Mouse (Mus musculus) liver, embryonic 15.5 days (tissue): ENCODE data around the gene Rorc. TPM values are rescaled to one million over a fixed set of nuclear protein-coding genes. Genes with fewer than 3 reads are reported as not detected.

Source experiments
- ATAC-seq: fragments of 200-750 bp; cut with Nextera tagmentation; 2 replicates; pipeline ENCODE4 v1.8.0; 2017; ENCODE audit warnings: moderate number of reproducible peaks, mild to moderate bottlenecking, moderate library complexity; ENCODE audit not compliant: insufficient read depth
- H3K27ac ChIP-seq: fragments of 300-500 bp; sonication (generic); replicated peaks from 2 replicates; pipeline ENCODE4 v1.5.1; 2015; ENCODE audit warnings: mild to moderate bottlenecking, inconsistent platforms
- H3K27me3 ChIP-seq: fragments of 300-500 bp; sonication (generic); 2 replicates; pipeline ENCODE4 v1.6.1; 2015; ENCODE audit warnings: mild to moderate bottlenecking, inconsistent platforms
- H3K36me3 ChIP-seq: fragments of 300-500 bp; sonication (generic); replicated peaks from 2 replicates; pipeline ENCODE4 v1.6.1; 2015; ENCODE audit warnings: moderate library complexity, mild to moderate bottlenecking, inconsistent platforms
- H3K4me1 ChIP-seq: fragments of 300-500 bp; sonication (generic); replicated peaks from 2 replicates; pipeline ENCODE4 v1.6.1; 2015; ENCODE audit warnings: inconsistent platforms
- H3K4me2 ChIP-seq: fragments of 300-500 bp; sonication (generic); 2 replicates; pipeline ENCODE4 v1.6.1; 2015; ENCODE audit warnings: moderate library complexity, mild to moderate bottlenecking, inconsistent platforms
- H3K4me3 ChIP-seq: fragments of 300-500 bp; sonication (generic); replicated peaks from 2 replicates; pipeline ENCODE4 v1.5.1; 2015; ENCODE audit warnings: mild to moderate bottlenecking, inconsistent platforms
- H3K9ac ChIP-seq: fragments of 300-500 bp; sonication (generic); 2 replicates; pipeline ENCODE4 v1.6.1; 2015; ENCODE audit warnings: moderate library complexity, mild to moderate bottlenecking, inconsistent platforms
- H3K9me3 ChIP-seq: fragments of 300-500 bp; sonication (generic); replicated peaks from 2 replicates; pipeline ENCODE4 v1.6.1; 2016; ENCODE audit warnings: inconsistent platforms
- WGBS: fragments of 180-500 bp; shearing (Covaris S2); methylation state at CpG from one replicate; pipeline ENCODE4 v1.1.7; 2015; ENCODE audit warnings: mixed read lengths; ENCODE audit not compliant: insufficient replicate concordance; 5-methylcytosine and 5-hydroxymethylcytosine counted together
- polyA plus RNA-seq: library from polyadenylated mRNA; unstranded; fragments of >200 nt; fragmentation: Nextera tagmentation; extraction: Ambion mirVana; gene quantifications from 2 replicates; pipeline ENCODE4 v1.2.1, GENCODE M21; 2015

Rorc gene
- polyA plus RNA-seq, 1 experiment from 2014 or later: 1.1 TPM

DNA sequence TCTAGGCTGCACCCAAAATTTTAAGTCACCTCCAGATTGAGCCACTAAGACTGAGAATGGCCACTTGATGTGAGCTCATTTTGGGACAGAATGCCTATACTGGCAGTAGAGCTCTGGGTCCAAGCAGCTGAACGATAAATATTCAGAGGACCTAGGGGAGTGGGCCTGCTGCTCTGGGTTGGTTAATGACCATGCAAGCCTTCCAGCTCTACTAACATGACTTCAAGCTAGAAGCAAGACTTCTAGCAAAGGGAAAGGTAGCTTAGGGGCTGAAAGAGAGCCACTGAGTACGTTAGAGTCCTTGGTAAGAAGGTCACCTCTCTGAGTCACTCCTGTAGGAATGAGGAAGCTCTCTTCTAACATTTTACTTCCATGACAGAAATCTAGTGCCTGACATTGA is 19.5 kb downstream of the Rorc start:
- no peak overlapping the region for H3K27ac ChIP-seq
- H3K27me3 ChIP-seq: peaks cover 14% of the 10 kb centered on the region
- WGBS: 57% methylated on average over 2 of the region's 2 CpGs

DNA sequence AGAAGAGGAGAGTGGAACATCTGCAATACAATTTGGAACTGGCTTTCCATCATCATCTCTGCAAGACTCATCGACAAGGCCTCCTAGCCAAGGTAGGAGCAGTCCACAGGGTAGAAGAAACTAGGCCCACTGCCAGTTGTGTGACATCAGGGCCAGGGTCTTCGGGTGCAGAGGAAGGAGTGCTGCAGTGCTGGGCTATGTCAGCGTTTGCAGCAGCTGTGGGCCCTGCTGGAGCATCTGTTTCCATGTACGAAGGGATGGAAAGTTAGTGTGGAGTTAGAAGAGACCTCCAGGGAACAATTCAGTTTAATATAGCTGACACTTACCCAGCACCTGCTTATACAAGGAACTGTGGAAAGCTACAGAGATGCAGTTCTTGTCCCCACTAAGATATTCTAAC is 20.5 kb downstream of the Rorc start:
- no peak overlapping the region for H3K27ac ChIP-seq
- H3K9me3 ChIP-seq: no peaks in the 10 kb centered on the region
- no peak overlapping the region for H3K4me3 ChIP-seq
- no peaks in the 10 kb centered on the region for H3K4me1 ChIP-seq
- no peak overlapping the region for H3K9ac ChIP-seq
- H3K4me2 ChIP-seq: no peak overlapping the region
- 50% methylated on average over 4 of the region's 4 CpGs for WGBS
- ATAC-seq: no peak
- peaks cover 23% of the 10 kb centered on the region for H3K27me3 ChIP-seq
- H3K36me3 ChIP-seq: no peaks in the 10 kb centered on the region

More for the DNA sequence above, 19.5 kb downstream of the Rorc start:
- no peaks in the 10 kb centered on the region for H3K9me3 ChIP-seq
- no peak overlapping the region for H3K9ac ChIP-seq
- no peaks in the 10 kb centered on the region for H3K36me3 ChIP-seq
- no peaks in the 10 kb centered on the region for H3K4me1 ChIP-seq
- H3K4me3 ChIP-seq: no peak overlapping the region
- H3K4me2 ChIP-seq: no peak overlapping the region
- no peak for ATAC-seq

DNA sequence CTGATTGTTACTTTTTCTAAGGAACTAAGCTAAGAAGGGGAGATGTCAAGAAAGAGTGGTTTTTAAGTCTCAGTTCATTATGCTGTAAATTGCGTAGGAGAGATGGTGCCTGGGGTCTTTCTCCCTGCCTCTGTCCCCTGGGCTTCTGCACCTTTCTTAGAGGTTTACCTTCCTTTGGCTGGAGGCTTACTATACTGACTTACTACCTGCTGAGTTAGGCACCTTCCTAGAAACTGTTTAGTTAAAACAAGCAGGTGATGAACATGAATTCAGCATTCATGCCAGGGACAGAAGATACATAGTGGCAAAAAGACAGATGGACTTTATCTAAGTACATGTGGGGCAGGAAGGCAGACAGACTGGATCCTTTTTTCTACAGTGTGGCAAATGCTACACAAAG is 23.7 kb downstream of the Rorc start:
- H3K27me3 ChIP-seq: peaks cover 56% of the 10 kb centered on the region
- H3K27ac ChIP-seq: no peak overlapping the region
- no peak overlapping the region for H3K9ac ChIP-seq
- no peaks in the 10 kb centered on the region for H3K9me3 ChIP-seq
- WGBS: 56% methylated on average over 1 of the region's 1 CpGs
- ATAC-seq: no peak
- no peaks in the 10 kb centered on the region for H3K4me1 ChIP-seq
- H3K36me3 ChIP-seq: no peaks in the 10 kb centered on the region
- H3K4me3 ChIP-seq: no peak overlapping the region
- no peak overlapping the region for H3K4me2 ChIP-seq

DNA sequence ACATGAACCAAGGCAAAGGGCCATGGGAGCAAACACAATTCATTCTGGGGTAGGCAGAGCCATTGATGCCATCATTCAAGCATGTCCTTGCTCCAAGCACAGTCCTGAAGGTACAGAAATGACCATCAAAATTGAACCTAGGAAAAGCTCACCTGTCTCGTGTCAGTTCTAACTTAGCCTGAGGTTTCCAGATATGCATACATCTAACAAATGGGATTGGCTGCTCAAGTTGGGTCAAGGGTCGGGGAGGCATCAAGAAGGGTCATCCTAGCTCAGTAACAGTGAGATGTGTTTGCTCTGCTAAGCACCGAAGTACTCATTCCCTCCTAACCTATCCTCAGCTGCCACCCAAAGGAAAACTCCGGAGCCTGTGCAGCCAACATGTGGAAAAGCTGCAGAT is 24.3 kb downstream of the Rorc start:
- Histone ChIP-seq H3K4me3 (no peak overlapping the region), H3K4me1 (no peaks in the 10 kb centered on the region), H3K9me3 (no peaks in the 10 kb centered on the region), H3K4me2 (no peak overlapping the region), H3K27ac (no peak overlapping the region), H3K36me3 (no peaks in the 10 kb centered on the region), H3K27me3 (peaks cover 61% of the 10 kb centered on the region), H3K9ac (no peak overlapping the region)
- no peak for ATAC-seq
- 54% methylated on average over 4 of the region's 4 CpGs for WGBS

DNA sequence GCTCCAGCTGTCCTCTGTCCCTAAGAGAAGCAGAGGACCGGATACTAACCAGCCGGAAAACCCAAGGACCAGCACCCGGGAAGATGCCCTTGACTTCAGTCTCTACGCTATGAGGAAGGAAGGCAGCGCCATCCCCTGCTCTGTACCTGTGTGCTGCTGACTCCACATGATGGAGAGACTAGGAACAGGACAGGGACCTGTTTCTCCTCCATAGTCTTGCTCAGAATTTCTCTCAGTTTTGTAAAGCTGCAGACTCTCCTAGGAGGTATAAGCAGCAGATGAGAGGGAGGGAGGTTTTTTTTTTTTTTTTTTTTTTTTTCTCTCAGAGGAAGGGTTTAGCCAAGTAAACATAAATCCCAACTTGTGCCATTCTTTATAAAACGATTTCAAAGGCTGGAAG is 25.6 kb downstream of the Rorc start, which contains the start of gene Lingo4:
Gene Lingo4, plus strand, starts transcription at position 301 of the 400 bp plus-strand sequence.
- H3K36me3 ChIP-seq: no peaks in the 10 kb centered on the region
- no peaks in the 10 kb centered on the region for H3K4me1 ChIP-seq
- H3K27ac ChIP-seq: no peak within 1 kb of the TSS
- H3K4me3 ChIP-seq: no peak within 1 kb of the TSS
- WGBS: 56% methylated on average over 6 of the region's 6 CpGs
- peaks cover 70% of the 10 kb centered on the region for H3K27me3 ChIP-seq
- H3K9me3 ChIP-seq: no peaks in the 10 kb centered on the region
- peak within 1 kb of the TSS; percentile 27; the same call in 1 of the 2 replicates for H3K4me2 ChIP-seq
- no peak for ATAC-seq
- H3K9ac ChIP-seq: no peak within 1 kb of the TSS

DNA sequence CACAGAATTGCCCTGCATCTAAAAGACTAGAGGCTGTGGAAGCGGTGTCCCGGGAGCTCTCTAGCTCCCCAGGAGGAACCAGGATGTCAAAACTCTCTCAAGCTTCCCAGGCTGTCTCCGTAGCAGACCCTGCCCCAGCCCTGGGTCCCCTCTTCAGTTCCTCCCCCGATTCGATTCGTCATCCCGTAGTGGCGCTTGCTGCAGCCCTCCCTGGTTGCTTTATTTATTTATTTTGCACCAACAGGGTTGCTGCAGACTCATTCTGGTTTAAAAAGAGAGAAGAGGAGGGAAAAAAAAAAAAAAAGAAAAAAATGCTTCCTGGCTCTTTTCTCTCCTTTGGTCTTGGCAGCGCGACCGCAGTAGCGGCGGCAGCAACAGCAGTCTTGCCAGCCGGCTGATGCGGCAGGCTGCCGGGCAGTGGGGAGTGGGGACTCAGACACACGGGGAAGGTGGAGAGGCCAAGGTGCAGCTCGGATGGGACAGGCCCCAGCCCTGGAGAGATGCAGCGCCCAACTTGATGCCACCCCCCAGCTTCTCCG is 26.4 kb downstream of the Rorc start:
- Histone ChIP-seq H3K36me3 (no peaks in the 10 kb centered on the region), H3K27ac (no peak overlapping the region), H3K4me2 (peak overlapping the region; percentile 27; the same call in 1 of the 2 replicates), H3K4me3 (no peak overlapping the region), H3K9me3 (no peaks in the 10 kb centered on the region), H3K9ac (no peak overlapping the region), H3K27me3 (peaks cover 71% of the 10 kb centered on the region), H3K4me1 (no peaks in the 10 kb centered on the region)
- ATAC-seq: no peak
- WGBS: 4% methylated on average over 20 of the region's 20 CpGs

DNA sequence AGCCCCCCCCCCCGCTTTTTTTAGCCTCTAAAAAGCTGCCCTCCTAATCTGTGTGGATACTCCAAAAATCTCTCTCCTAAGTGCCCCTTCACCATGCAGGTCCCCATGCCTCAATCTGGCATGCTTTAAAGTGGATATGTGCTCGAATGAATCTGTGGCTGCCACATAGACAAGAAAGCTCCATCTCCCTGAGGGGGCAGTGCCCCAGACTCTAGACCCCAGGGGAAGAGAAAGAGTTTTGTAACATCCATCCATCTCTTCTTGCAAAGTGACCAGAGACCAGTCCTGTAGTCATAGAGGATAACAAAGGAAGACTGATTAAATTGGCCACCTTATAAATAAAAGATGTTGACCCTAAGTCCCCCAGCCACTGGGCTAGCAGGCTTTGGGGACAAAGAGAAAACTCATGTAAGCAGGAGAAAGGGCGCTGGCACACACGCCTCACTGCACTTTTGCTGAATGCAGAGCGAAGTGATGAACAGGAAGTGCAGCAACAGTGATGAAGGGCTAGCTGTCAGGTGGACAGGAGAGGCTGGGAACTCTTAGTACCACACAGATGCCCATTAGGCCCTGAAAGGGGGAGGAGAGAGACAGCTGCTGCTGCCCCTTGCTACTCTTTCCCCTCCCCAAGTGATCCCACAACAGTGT is 27.2 kb downstream of the Rorc start:
- ATAC-seq: no peak
- H3K27me3 ChIP-seq: peaks cover 72% of the 10 kb centered on the region
- no peak overlapping the region for H3K27ac ChIP-seq
- H3K9me3 ChIP-seq: no peaks in the 10 kb centered on the region
- no peak overlapping the region for H3K9ac ChIP-seq
- no peaks in the 10 kb centered on the region for H3K36me3 ChIP-seq
- H3K4me2 ChIP-seq: no peak overlapping the region
- H3K4me3 ChIP-seq: no peak overlapping the region
- no peaks in the 10 kb centered on the region for H3K4me1 ChIP-seq
- WGBS: 31% methylated on average over 5 of the region's 5 CpGs

DNA sequence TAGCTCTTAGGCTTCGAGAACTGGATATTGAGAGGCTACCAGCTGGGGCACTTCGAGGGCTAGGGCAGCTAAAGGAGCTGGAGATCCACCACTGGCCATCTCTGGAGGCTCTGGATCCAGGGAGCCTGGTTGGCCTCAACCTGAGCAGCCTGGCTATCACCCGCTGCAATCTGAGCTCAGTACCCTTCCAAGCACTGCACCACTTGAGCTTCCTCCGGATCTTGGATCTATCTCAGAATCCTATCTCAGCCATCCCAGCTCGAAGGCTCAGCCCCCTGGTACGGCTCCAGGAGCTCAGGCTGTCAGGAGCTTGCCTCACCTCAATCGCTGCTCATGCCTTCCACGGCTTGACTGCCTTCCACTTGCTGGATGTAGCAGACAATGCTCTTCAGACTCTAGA is 29.9 kb downstream of the Rorc start:
- H3K9ac ChIP-seq: no peak overlapping the region
- H3K36me3 ChIP-seq: no peaks in the 10 kb centered on the region
- no peak overlapping the region for H3K4me2 ChIP-seq
- H3K4me3 ChIP-seq: no peak overlapping the region
- H3K27ac ChIP-seq: no peak overlapping the region
- H3K9me3 ChIP-seq: no peaks in the 10 kb centered on the region
- ATAC-seq: no peak
- no peaks in the 10 kb centered on the region for H3K4me1 ChIP-seq
- WGBS: 49% methylated on average over 8 of the region's 8 CpGs
- H3K27me3 ChIP-seq: peaks cover 60% of the 10 kb centered on the region

DNA sequence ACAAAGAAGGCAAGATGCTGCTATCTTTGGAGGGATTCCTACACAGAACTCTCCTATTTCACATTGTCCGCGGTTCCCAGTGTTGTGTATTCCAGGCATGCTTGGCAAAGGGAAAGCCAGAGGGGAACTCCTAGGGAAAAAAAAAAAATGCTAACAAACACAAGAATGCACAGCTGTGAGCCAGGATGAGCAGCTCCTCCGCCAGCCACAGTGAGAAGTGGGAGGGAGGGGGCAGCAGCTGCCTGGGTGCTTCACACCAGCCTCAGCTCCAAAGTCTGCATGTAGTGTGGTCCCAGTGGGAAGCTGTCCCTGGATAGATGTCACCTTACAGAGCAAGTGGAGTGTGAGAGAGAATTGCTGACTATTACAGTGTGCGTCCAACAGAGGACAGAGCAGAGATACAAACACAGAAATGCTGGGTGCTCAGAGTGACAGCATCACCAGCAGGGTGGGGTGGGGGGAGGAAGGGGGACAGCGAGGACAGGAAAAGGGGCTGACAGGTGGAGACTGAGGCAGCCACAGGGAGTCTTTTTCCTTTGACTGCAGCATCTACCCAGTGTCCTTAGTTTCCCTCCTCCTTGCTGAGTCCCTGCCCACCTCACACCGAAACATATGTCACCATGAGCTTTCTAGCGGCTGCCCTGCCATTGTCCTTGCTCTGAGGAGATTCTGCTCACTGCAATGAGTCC is 31.9 kb downstream of the Rorc start:
- H3K27me3 ChIP-seq: peaks cover 40% of the 10 kb centered on the region
- H3K4me1 ChIP-seq: no peaks in the 10 kb centered on the region
- no peak overlapping the region for H3K9ac ChIP-seq
- H3K4me2 ChIP-seq: no peak overlapping the region
- no peak overlapping the region for H3K4me3 ChIP-seq
- no peaks in the 10 kb centered on the region for H3K9me3 ChIP-seq
- H3K36me3 ChIP-seq: no peaks in the 10 kb centered on the region
- no peak overlapping the region for H3K27ac ChIP-seq
- no peak for ATAC-seq
- WGBS: 31% methylated on average over 7 of the region's 7 CpGs

DNA sequence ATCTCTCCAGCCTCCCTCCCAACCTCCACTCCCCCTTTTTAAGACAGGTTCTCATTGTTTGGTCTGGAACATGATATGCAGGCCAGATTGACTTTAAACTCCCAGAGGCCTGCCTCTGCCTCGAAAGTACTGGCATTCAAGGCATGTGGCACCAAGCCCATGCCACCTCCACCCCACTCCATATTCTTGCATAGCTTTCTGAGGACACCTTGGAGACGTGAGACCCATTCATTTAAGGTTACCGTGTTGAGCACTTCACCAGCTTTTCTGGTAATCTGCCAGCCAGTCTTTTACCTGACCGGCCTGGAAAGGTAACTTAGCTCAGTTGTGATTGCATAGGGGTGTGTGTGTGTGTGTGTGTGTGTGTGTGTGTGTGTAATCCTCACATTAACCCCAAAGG is 33.0 kb downstream of the Rorc start:
- Histone ChIP-seq H3K9ac (no peak overlapping the region), H3K4me1 (no peaks in the 10 kb centered on the region), H3K27me3 (peaks cover 29% of the 10 kb centered on the region), H3K36me3 (no peaks in the 10 kb centered on the region), H3K4me3 (no peak overlapping the region), H3K4me2 (no peak overlapping the region), H3K27ac (no peak overlapping the region), H3K9me3 (no peaks in the 10 kb centered on the region)
- ATAC-seq: no peak
- WGBS: 47% methylated on average over 4 of the region's 4 CpGs

DNA sequence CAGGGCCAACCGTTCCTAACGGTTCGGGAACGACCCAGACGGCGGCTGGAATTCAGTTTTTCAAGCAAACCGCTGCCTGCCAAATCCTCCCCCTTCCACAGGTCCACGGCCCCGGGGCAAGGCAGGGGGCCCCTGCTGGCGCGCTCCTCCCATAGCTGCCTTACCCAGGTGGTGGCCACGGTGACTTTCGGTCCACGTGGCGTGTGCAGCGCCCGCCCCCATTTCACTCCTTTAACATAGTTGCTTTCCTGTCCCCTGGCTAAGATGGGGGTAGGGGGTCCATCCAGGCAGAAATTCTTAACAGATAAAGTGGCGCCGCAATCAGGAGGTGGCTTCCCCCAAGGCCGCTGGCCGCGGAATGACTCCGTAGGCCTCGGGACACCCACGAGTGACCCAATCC is 39.9 kb downstream of the Rorc start:
- peak overlapping the region; percentile 88 for H3K4me2 ChIP-seq
- peaks cover 14% of the 10 kb centered on the region; the same call in 1 of the 2 replicates for H3K27me3 ChIP-seq
- no peaks in the 10 kb centered on the region for H3K36me3 ChIP-seq
- ATAC-seq: peak; percentile 40
- peak overlapping the region; percentile 47 for H3K9ac ChIP-seq
- WGBS: 7% methylated on average over 25 of the region's 25 CpGs
- H3K4me3 ChIP-seq: peak overlapping the region; percentile 61
- H3K27ac ChIP-seq: 0 out of 2 replicates have a peak overlapping the region, but pooled peaks have one; percentile 16
- H3K4me1 ChIP-seq: peaks cover 16% of the 10 kb centered on the region
- no peaks in the 10 kb centered on the region for H3K9me3 ChIP-seq
